Mouse (Mus musculus): ENCODE measurements around the gene Adamts14. TPM values are rescaled to one million over a fixed set of nuclear protein-coding genes. Genes with fewer than 3 reads are reported as not detected.
A peak's percentile ranks its signal among the peaks of the same experiment; 100 is the strongest.

Gene Adamts14
- total RNA-seq, 2 experiments from 2014 or later: 2.1 to 2.4 TPM

DNA sequence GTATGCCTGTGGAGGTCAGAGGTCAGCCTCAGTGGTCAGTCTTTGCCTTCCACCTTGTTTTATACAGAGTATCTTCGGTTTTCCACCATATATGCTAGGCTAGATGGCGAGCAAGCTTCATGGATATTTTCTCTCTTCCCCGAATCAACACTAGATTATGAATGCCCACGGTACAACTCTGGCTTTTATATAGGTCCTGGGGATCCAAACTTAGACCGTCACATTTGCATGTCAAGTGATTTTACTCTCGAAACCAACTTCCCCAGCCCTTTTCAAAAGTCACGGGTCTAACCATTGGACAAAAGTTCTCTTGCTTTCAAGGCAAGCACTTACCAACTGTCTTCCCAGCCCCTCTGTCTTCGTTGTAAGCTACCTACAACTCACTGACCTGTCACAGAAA lies 94.6 kb downstream of the Adamts14 start:
- no peak for DNase-seq

DNA sequence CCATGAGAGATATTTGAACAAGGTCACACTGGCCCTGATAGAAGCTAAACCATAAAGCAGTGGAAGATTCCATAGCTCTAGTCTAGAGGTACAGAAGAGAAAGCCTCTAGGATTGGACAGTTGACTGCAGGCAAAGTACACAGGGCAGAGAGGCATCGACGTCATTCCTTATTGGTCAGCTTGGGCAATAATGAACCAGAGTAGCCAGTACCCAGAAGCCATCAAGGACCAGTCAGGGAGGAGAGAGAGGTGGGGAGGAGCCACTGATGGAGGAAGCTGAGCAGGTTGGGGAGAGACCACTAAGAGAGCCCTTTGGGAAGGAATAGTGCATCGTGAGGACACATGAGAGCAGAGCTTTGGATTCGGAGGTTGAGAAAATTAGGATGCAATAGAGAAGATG lies 95.5 kb downstream of the Adamts14 start:
- DNase-seq: no peak

DNA sequence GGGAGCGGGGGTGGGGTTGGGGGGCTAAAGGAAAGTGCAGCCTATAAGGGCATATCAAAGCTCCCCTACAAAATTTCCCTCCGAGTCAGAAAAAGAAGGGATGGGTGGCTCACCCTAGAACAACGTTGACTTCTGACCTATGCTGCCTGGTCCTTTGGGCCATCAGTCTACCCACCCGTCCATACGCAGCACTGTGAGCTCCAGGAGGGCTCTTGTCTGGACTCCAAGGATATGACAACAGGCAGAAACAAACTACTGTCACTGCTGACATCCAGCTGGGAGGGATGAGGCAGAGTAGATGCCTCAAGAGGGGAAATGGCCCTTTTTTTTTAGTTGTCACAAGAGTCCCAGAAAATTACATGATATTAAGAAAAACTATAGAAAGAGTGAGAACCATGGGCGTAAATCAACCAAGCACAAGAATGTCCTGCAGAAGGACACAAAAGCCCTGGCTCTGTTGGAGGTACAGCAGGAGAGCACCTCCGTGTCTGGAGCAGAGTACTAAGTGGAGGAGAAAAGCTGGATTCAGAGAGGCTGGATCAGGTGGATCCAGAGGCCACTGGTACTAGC lies 96.9 kb downstream of the Adamts14 start:
- DNase-seq: no peak

DNA sequence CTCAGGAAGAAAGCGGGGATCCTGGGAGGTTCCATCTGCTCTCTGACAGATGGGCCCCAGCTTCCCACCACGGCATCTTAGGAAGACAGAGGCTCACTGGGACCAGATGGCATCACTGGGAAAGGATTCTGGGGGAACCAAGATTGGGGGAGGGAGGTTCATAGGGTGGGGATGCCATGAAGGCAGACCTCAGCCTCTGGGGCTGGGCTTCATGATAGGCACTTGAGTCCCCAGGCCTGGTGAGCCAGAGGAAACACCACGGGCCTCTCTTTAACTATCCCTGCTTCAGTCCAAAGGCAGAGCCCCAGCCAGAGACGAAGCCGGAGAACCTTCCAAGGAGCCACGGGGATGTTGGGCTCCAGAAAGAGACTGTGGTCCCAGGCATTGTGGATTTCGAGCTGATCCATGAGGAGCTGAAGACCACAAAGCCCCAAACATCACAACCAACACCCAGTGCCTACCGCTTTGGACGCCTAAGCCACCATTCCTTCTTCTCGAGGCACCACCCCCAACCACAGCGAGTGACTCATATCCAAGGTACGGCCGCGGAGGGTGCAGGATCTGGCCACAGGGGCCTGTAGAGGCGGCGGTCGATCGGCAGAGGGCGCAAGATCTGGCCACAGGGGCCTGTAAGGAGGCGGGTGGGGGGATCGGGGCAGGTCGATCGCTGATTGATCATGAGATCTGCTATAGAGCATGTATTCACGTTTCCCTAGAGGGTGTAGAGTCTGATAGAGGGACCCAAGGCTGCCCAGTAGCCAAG lies 97.6 kb downstream of the Adamts14 start:
- DNase-seq: no peak

DNA sequence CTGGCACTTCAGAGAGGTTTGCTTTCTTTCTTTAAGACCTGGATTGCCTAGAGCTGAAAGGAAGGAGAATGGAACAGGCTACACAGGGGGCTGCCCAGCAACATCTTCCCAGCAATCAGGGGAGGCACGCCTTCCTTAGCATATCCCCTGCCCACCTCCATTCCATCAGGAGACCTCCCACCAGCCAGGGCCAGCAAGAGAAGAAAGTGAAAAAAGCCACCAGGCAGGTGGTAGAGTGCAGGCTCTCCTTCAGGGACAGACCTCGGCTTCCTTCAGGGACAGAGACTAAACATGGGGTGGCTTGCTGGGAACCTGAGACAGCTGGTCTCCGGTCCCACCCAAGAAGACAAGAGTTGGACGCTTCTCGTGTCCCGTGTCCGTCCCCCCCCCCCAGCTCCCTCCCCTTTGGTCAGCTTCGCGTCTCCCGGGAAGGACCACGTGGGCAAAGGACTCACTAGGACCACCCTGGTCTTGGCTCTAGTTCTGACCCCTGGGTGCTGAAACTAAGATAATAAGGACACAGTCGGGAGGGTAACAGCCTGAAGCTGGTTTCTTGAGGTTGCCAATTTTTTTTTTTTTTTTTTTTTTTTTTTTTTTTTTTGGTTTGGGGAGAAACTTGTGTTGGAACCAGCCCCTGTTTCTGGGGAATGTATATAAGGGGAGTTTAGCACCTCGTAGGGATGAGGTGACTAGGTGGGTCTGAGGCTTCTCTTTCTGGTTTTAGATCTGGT lies 98.4 kb downstream of the Adamts14 start:
- no peak for DNase-seq

DNA sequence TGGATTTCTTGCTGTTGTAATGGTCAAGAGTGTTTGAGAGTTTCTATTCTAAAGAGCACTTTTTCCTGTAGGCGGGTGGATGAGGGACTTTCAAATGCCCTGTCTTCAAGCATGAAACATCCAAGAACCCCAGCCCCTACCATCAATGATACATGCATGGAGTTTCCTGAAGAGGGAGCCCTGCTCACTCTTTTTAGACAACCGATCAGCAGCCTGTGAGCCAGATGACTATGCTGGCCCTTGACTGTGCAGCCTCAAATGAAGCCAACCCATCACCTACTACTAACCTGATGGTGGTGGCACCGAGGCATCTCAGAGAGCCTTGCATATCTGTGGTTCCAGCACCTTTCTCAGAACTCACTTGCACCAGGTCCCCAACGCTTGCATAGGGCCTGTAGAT lies 100.7 kb downstream of the Adamts14 start:
- DNase-seq: no peak

DNA sequence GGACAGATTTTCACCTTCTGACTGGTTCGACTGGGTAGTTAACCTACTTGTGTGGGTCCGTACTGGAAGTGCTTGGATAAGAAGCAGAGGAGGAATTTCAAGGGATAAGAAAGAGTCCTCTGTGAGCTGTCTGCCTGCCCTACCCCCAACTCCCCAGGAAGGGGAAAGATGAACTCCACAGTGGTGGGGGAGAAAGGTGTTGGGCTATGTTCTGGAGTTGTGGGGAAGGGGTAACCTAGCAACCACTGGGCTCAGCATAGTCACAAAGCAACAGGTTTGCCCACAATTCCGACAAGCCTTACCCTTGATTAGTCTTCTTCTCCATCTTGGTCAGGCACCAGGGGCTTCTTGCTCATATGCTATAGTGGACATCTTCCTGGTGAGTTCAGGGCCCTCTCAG lies 101.6 kb downstream of the Adamts14 start, which contains the start of gene Tbata:
Tbata (plus strand) TSS at position 301 of the 400 bp plus-strand sequence.
- DNase-seq: no peak

DNA sequence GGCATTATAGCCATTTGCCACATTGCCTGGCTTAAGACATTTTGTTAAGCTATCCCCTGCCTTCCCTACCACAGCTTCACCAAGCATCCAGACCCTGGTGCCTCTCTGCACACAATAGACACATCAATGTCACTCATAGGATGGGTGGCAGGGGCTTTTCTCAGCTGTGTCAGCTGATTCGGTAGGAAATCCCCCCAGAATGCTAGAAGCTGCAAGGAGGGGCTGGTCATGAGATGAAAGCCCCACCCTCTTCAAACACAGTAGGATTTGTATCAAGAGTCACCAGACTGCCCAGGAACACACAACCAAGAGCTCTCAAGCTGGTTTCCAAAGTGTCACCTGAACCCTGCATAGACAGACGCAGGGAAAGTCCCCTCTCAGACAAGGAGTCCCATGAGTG lies 104.8 kb downstream of the Adamts14 start:
- DNase-seq: no peak

DNA sequence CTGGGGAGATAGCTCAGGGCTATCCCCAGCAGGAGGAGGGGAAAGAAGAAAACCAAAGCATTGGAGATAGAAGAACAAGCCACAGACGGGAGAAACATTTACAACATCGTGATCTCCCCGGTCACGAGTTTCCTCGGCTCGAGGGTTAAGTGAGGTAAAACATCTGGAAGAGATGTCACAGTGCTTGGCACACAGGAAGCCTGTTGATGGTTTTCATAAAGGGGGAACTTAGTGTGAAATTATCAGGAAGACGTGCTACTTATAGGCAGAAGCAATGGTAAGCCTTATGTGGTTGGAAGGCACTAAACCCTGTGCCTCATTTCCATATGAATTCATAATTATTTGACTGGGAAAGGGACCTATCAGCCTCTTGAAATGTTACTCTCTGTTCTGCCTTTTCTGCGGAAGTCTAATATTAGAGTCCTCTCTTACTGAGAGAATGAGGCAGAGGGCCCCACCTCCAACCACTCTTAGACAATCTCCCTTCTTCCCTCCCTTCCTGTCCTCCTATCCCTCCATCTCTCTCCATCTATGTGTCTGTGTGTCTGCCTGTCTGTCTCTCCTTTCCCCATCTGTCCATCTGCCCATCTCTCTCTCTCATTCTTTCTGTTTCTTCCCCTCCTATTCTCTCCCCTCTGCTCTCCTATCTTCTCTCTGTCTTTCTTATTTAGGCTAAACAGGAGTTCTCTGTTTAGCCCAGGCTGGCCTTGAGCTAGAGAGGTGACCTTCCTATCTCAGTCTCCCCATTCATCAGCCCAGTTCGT lies 105.7 kb downstream of the Adamts14 start:
- DNase-seq: no peak

DNA sequence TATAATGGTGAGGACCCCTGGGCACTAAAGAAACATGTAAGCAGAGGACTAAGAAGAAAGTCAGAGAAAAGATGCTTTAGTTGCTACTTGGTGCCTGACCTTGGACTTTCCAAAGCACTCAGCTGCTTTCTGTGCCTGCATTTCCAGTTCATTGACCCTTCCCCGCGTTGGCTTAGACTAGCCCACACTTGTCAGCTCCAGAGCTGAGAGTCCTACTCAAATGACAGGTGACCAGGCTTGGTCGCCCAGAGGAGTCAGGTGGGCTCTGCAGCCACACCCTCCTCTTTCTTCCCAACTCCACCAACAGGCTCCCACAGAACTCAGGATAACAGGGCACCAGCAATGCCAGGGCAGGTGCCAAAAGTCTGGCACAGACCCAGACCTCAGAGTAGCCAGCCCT lies 110.9 kb downstream of the Adamts14 start:
- DNase-seq: no peak

DNA sequence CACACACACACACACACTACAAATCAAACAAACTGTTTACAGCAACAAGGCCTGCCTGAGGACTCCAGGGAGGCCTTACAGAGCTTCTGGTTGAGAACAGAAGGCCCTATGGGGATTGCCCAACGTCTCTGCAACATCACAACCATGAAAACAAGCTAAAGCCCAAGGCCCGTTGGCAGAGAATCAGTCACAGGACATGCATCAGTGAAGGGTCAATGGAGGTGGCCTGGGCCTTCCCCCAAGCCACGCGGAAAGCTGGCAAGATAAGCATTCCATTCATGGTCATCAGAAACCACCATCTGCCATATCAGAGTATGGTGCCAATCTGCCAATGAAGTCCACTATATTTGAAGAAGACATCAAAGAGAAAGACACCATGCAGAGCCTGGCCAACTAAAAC lies 112.6 kb downstream of the Adamts14 start:
- no peak for DNase-seq

DNA sequence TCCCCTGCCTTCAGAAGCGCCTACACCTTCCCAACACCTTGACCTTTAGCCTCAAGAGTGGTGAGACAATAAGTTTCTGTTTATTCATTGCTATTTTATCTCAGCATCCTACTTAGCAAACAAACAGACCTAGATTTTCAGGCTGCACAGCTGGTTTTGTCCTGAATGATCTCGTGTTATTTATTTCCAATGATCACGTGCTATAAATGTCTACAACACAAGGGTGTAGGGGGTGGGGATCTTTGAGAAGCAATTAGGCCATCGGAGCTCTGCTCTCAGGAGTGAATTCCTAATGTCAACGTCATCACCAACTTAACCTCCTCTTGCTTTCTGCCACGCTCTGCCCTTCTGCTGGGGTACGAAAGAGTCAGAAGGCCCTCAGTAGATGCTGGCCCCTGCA lies 113.1 kb downstream of the Adamts14 start:
- DNase-seq: no peak

DNA sequence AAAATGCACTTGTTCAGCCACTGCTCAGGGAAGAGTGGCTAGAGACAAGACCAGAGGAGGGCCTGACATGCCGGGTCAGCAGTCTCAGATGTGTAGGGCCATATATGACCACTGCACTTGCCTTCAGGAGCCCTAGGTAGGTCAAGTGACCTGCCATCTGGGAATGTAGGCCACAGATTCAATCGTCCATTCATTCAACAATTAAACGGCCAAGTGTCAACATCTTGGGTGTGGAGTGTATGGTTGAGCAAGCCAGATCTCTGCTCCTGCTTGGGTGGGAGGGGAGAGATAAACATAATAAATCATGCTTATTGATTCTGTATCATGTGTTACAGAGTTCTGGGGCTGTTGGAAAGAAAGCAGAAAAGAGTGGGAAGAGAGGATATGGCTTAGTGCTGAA lies 114.6 kb downstream of the Adamts14 start:
- no peak for DNase-seq

DNA sequence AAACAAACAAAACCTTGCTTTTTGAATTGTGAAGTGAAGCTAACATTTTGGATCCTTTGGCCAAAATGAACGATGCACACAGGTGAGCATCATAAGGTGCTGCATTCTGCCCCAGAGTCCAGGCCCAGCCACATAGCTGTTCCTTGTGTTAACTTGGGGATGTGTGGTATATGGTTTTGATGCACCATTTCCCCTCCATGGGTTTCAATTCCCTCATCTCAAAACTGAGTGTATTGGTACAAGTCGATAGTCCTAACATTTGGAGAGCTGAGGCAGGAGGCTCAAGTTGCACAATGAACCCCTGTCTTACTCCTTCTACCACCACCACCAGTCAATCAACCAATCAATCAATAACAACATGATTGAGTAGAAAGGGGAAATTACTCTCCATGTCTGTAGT lies 116.8 kb downstream of the Adamts14 start:
- no peak for DNase-seq

DNA sequence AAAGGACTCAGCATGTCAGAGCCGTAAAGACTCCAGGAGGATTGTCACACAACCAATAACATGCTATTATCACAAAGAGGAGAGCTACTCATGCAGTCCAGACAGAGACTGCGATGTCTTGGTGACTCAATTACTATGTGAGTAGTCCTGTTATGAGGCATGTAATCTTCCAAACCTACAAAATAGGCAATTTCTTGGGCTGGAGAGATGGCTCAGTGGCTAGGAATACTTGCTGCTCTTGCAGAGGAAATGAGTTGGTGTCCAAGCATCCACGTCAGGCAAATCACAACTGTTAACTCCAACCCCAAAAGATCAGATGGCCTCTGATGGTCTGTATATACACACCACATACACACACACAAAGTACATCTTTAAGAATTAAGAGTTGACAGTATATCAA lies 117.6 kb downstream of the Adamts14 start:
- DNase-seq: no peak

DNA sequence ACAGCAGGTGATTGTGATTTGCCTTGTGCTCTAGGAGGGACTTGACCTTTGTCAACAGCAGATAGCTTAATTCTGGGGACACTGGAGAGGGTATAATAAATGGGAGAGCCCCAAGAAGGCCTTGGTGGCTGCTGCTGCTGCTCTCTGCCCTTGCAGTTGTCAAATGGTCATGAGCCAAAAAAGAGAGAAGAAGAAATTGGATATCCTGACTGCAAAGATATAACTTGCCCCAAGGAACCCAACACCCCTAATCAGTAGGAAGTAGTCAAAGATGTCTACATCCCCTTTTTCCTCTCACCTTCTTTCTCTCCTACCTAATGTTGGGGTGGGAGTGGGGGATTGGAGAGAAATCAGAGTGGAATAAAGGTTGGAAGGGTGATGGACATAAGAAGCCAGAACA lies 121.1 kb downstream of the Adamts14 start:
- no peak for DNase-seq

DNA sequence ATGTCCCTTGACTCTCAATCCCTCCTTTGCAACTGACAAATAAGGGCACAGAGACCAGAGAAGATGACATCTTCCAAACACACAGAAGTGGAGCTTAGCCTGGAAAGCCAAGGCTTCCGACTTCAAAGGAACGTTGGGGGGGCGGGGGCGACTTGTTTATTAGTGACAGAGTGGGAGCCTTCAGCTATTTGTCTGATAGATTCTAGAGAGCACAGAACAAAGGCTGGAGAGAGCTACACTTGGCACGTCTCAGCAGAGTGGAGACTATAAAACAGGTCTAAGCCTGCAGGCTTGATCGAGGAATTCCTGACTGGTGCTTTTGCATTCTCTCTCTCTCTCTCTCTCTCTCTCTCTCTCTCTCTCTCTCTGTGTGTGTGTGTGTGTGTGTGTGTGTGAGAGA lies 122.6 kb downstream of the Adamts14 start:
- no peak for DNase-seq

DNA sequence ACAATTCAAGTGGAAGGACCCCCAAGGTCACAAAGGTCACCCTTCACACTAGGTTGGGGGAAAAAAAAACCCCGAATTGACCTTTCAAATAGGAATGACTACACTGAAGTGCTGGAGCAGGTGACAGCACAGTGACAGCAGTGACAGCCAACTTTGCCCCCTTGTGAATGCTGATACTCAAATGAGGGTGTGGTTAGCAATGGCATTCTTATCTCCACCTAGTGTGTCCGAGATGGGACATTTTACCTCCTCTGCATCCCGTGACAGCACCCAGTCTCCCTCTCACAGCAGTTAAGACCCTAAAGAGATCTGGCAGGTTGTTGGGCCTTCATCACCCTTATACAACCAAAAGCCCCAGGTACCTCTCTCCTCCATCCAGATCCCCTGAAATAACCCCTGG lies 123.8 kb downstream of the Adamts14 start:
- DNase-seq: no peak

DNA sequence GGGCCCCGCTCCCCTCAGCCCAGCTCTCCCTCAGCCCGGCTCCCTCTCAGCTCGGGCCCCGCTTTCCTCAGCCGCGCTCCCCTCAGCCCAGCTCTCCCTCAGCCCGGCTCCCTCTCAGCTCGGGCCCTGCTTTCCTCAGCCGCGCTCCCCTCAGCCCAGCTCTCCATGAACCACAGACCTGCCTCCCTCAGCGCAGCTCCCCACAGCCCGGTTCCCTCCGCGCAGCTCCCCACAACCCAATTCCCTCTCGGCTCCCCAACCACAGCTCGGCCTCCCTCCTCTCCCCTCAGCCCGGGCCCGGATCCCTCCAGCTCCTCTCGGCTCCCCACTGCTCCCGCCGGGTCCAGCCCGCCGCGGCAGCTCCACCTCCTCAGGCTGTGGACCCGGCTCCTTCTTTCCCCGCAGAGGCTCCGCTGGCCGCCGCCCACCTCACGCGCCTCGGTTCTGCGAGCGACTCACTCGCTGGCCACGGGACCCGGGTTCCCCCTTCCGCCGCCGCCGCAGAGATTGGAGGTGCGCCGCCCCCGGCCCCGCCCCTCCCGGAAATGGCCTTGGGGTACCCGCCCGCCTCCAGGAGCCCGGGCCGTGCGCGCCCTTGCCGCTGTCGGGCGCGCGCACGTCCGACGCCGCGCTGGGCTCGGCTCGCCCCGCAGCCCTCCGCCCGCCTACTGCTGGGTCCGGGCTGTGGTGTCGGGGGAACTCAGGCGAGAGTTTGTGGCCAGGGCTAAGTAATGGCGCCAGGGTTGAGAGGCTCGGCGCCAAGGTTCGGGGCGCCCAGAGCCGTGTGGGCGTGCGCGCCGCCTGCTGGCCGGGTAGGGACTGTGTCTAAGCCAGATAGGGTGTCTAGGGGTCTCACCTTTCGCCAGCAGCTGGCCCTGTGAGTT lies 125.8 kb downstream of the Adamts14 start, which contains the start of gene Sgpl1:
Sgpl1 (minus strand) TSS at position 547 of the 884 bp plus-strand sequence.
- peak; percentile 93 for DNase-seq
